Mouse (Mus musculus): ENCODE results near the gene Fbxw4.

GRCm38 (mm10) chr19:45621061-45621460 lies 39.1 kb downstream of the Fbxw4 start:
- TF ChIP-seq CTCF (IDR thresholded peaks at IDR 0.05; ENCODE audit: low read depth, low read length), result no peak
- TF ChIP-seq POLR2A (IDR thresholded peaks at IDR 0.05; ENCODE audit: insufficient read depth, low read length), result no peak
- no peak for TF ChIP-seq EP300 (IDR thresholded peaks at IDR 0.05; ENCODE audit: insufficient read depth, low read depth, low read length)
